Mouse (Mus musculus): ENCODE measurements at regions not wholly inside any gene's neighbourhood (a gene's known extent, or its start where the extent isn't known, plus 50 kb on each side); places are given as distances from the start of the nearest gene placed in this dataset.

- no peak for TF ChIP-seq CTCF (IDR thresholded peaks at IDR 0.05; ENCODE audit: low read depth)
- TF ChIP-seq EP300 (IDR thresholded peaks at IDR 0.05; ENCODE audit: low read depth), result no peak
These were observed 344.1 kb downstream of the En1 start for GRCm38 (mm10) chr1:120946349-120946748.
